Mouse (Mus musculus) CH12.LX (cell line): ENCODE data around the gene 4930402F06Rik.

Source experiments
- CTCF ChIP-seq, 2 experiments: IDR thresholded peaks in 1 of 2; conservative IDR thresholded peaks in 1 of 2; 2 replicates each; pipeline ENCODE4 v1.5.1; 2011 to 2012; ENCODE audit warnings: low read depth in 2 of 2, low read length in 2 of 2, improper control_type of control experiment in 1 of 2, inconsistent platforms in 1 of 2, mild to moderate bottlenecking in 1 of 2, moderate library complexity in 1 of 2
- ELF1 ChIP-seq: IDR thresholded peaks from 2 replicates; pipeline ENCODE4 v1.6.1; 2014; ENCODE audit warnings: low read depth, mild to moderate bottlenecking, inconsistent platforms, low read length, improper control_type of control experiment
- EP300 ChIP-seq: IDR thresholded peaks from 2 replicates; pipeline ENCODE4 v1.6.1; 2011; ENCODE audit warnings: low read length, improper control_type of control experiment
- ETS1 ChIP-seq: conservative IDR thresholded peaks from 2 replicates; pipeline ENCODE4 v1.6.1; 2012; ENCODE audit warnings: low read depth, mild to moderate bottlenecking, inconsistent platforms, low read length, improper control_type of control experiment, moderate library complexity
- HCFC1 ChIP-seq: IDR thresholded peaks from 2 replicates; pipeline ENCODE4 v1.6.1; 2012; ENCODE audit warnings: low read depth, mild to moderate bottlenecking, inconsistent platforms, low read length, improper control_type of control experiment
- MAX ChIP-seq: IDR thresholded peaks from 2 replicates; pipeline ENCODE4 v1.6.1; 2011; ENCODE audit warnings: low read length, improper control_type of control experiment
- NELFE ChIP-seq: IDR thresholded peaks from 2 replicates; pipeline ENCODE4 v1.6.1; 2011; ENCODE audit warnings: low read depth, low read length, improper control_type of control experiment
- POLR2A ChIP-seq: IDR thresholded peaks from 2 replicates; pipeline ENCODE4 v1.6.1; 2011; ENCODE audit warnings: low read depth, mild to moderate bottlenecking, improper control_type of control experiment, low read length
- UBTF ChIP-seq: IDR thresholded peaks from 2 replicates; pipeline ENCODE4 v1.6.1; 2012; ENCODE audit warnings: low read depth, mild to moderate bottlenecking, inconsistent platforms, low read length, improper control_type of control experiment, moderate library complexity
- USF1 ChIP-seq: IDR thresholded peaks from 2 replicates; pipeline ENCODE4 v1.6.1; 2014; ENCODE audit warnings: low read depth, mild to moderate bottlenecking, inconsistent platforms, low read length, improper control_type of control experiment

- TF ChIP-seq CTCF (conservative IDR thresholded peaks at IDR 0.05 in 1 of 2, IDR thresholded peaks at IDR 0.05 in 1 of 2; ENCODE audit: low read depth in 2 of 2, low read length in 2 of 2): no peak
- no peak for TF ChIP-seq EP300
- no peak for TF ChIP-seq HCFC1
- TF ChIP-seq POLR2A: no peak
- TF ChIP-seq USF1: no peak
- TF ChIP-seq MAX: no peak
- TF ChIP-seq ELF1: no peak
- no peak for TF ChIP-seq UBTF
- no peak for TF ChIP-seq ETS1
- no peak for TF ChIP-seq NELFE
Observed at GRCm38 (mm10) chr2:35409466-35409865, 12.5 kb upstream of the 4930402F06Rik start.
